Mouse (Mus musculus) spleen, adult 2 months (tissue): ENCODE results near the gene Serinc5. TPM values are rescaled to one million over a fixed set of nuclear protein-coding genes. Genes with fewer than 3 reads are reported as not detected.

ENCODE experiments used
- DNase-seq, 2 experiments: peaks; one replicate each; pipeline versions ENCODE4 v3.0.0 to v3.0.0-alpha.2; 2012 to 2021; ENCODE audit warnings: low spot score in 2 of 2, low read depth in 1 of 2
- H3K27ac ChIP-seq: fragments of 200-500 bp; 2 replicates; pipeline ENCODE4 v1.5.1; 2012; ENCODE audit warnings: low read length, inconsistent platforms; ENCODE audit not compliant: insufficient read depth
- H3K27me3 ChIP-seq: fragments of 200-500 bp; 2 replicates; pipeline ENCODE4 v1.6.1; 2012; ENCODE audit warnings: mild to moderate bottlenecking, moderate library complexity, low read length, inconsistent platforms; ENCODE audit not compliant: control insufficient read depth, insufficient read depth
- H3K36me3 ChIP-seq: fragments of 200-500 bp; 2 replicates; pipeline ENCODE4 v1.6.1; 2012; ENCODE audit warnings: mild to moderate bottlenecking, low read length, inconsistent platforms; ENCODE audit not compliant: control insufficient read depth, insufficient read depth
- H3K4me1 ChIP-seq: fragments of 200-500 bp; 2 replicates; pipeline ENCODE4 v1.6.1; 2011; ENCODE audit warnings: inconsistent platforms; ENCODE audit not compliant: control insufficient read depth, insufficient read depth, insufficient read length
- H3K4me3 ChIP-seq: fragments of 200-500 bp; 2 replicates; pipeline ENCODE4 v1.5.1; 2011; ENCODE audit warnings: mild to moderate bottlenecking, inconsistent platforms; ENCODE audit not compliant: insufficient read depth, insufficient read length; ENCODE audit errors: extremely low read depth
- CTCF ChIP-seq: fragments of 200-500 bp; IDR thresholded peaks from 2 replicates; pipeline ENCODE4 v1.5.1; 2011; ENCODE audit warnings: mild to moderate bottlenecking, inconsistent platforms; ENCODE audit not compliant: insufficient read depth, insufficient read length, insufficient replicate concordance; ENCODE audit errors: extremely low read depth
- POLR2A ChIP-seq: fragments of 200-500 bp; IDR thresholded peaks from 2 replicates; pipeline ENCODE4 v1.6.1; 2011; ENCODE audit warnings: low read depth, low read length, inconsistent platforms
- WGBS: fragments of 180-500 bp; shearing (Covaris S2); methylation state at CpG from one replicate; pipeline ENCODE4 v1.1.7; 2018; 5-methylcytosine and 5-hydroxymethylcytosine counted together
- polyA plus RNA-seq: library from polyadenylated mRNA; depleted of rRNA; stranded (reverse); fragments of >200 nt; gene quantifications from 2 replicates; pipeline ENCODE4 v1.2.3, GENCODE M21; 2012

Gene Serinc5
- polyA plus RNA-seq, 1 experiment = 16.4 TPM

GRCm38 (mm10) chr13:92635040-92635439 lies 24.1 kb downstream of the Serinc5 start:
- no peaks in the 10 kb centered on the region for H3K27me3 ChIP-seq
- H3K4me1 ChIP-seq = peaks cover 14% of the 10 kb centered on the region; the same call in 1 of the 2 replicates
- DNase-seq = no peak
- TF ChIP-seq CTCF = no peak
- TF ChIP-seq POLR2A = no peak
- 82% methylated on average over 2 of the region's 2 CpGs for WGBS
- H3K4me3 ChIP-seq = no peak overlapping the region
- H3K36me3 ChIP-seq = no peaks in the 10 kb centered on the region
- H3K27ac ChIP-seq = no peak overlapping the region

DNA sequence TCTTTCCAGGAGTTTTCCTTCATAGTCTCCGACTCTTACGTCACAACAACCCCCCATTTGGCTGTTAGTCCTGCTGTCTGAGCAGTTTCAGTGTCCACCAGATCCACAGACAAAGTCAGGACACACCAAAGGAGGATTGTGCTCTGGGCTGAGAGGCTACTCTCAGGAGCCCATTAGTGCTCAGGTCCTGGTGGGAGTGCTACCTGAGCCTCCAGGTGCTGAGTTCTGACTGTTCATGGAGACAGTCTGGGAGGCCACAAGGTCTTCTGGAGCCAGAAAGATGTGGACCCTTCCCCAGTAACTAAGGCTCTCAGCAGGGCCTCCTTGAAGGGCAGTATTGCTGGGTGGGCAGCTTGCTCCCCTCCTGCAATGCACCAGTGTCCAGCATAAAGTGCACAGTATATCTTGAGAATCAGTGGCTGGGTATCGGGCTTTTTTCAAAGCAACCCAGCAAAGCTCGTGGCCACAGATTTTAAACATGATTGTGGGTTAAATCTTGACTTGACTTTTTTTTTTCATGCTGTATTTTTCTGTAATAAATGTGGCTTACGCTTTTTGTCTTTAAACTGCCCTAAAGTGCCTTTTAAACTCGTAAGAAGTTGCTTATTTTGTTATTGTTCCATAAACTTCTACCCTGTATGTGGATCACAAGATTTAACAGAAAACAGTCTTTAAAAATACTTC lies 25.5 kb downstream of the Serinc5 start:
- Histone ChIP-seq H3K36me3 (no peaks in the 10 kb centered on the region), H3K4me3 (no peak overlapping the region), H3K4me1 (peaks cover 24% of the 10 kb centered on the region; the same call in 1 of the 2 replicates), H3K27me3 (no peaks in the 10 kb centered on the region), H3K27ac (no peak overlapping the region)
- 42% methylated on average over 6 of the region's 6 CpGs for WGBS
- no peak for TF ChIP-seq CTCF
- TF ChIP-seq POLR2A = no peak
- no peak for DNase-seq

DNA sequence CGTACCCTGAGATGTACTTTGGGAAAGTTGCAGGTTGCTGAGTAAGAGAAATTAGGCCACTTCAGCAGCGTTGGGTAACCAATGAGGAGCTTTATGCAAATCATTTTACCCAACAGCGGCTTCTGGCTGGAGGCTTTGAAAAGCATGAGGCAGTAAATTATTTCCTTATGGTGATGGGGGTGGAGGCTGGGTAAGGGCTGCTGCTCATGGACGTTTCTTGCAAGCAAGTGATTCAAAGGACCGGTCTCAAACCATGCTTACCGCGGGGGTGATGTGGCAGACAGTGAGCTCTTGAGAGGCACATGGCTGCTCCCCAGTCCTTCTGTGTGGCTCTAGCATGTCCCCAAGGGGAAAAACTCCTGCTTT lies 26.0 kb downstream of the Serinc5 start:
- DNase-seq = peak; percentile 43 to 51
- no peaks in the 10 kb centered on the region for H3K27me3 ChIP-seq
- no peak overlapping the region; the same call in 1 of the 2 replicates for H3K4me3 ChIP-seq
- peaks cover 25% of the 10 kb centered on the region; the same call in 1 of the 2 replicates for H3K4me1 ChIP-seq
- no peak overlapping the region for H3K27ac ChIP-seq
- TF ChIP-seq POLR2A = no peak
- TF ChIP-seq CTCF = no peak
- under 1% methylated on average over 7 of the region's 7 CpGs for WGBS
- no peaks in the 10 kb centered on the region for H3K36me3 ChIP-seq

- Histone ChIP-seq H3K27ac (peak overlapping the region; percentile 66), H3K27me3 (no peaks in the 10 kb centered on the region)
These were observed 28.5 kb downstream of the Serinc5 start for GRCm38 (mm10) chr13:92639093-92640014.

DNA sequence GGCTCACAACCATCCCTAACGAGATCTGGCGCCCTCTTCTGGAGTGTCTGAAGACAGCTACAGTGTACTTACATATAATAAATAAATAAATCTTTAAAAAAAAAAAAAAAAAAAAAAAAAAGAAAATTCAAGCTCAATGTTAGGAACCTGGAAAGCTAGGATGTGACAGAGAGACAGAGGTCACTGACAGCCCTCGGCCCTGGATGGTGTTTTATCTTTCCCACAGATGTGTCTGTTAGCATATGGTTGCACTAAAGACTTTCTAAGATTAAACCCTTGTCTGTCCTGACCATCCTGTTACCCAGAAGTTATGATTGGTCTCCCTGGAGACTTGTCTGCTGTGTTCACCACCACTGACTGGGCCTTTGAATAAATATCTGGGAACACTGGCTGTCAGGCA lies 33.3 kb downstream of the Serinc5 start:
- Histone ChIP-seq H3K4me3 (no peak overlapping the region), H3K27me3 (no peaks in the 10 kb centered on the region), H3K36me3 (no peaks in the 10 kb centered on the region), H3K27ac (no peak overlapping the region), H3K4me1 (peaks cover 16% of the 10 kb centered on the region; the same call in 1 of the 2 replicates)
- TF ChIP-seq CTCF (no peak), POLR2A (no peak)
- 86% methylated on average over 3 of the region's 3 CpGs for WGBS
- DNase-seq = no peak

More at GRCm38 (mm10) chr13:92639093-92640014, 28.5 kb downstream of the Serinc5 start:
- H3K4me1 ChIP-seq = peaks cover 28% of the 10 kb centered on the region; the same call in 1 of the 2 replicates
- H3K4me3 ChIP-seq = no peak overlapping the region
- TF ChIP-seq CTCF = no peak
- TF ChIP-seq POLR2A = no peak
- DNase-seq = peak; percentile 45 to 61
- H3K36me3 ChIP-seq = no peaks in the 10 kb centered on the region
- 28% methylated on average over 12 of the region's 12 CpGs for WGBS

DNA sequence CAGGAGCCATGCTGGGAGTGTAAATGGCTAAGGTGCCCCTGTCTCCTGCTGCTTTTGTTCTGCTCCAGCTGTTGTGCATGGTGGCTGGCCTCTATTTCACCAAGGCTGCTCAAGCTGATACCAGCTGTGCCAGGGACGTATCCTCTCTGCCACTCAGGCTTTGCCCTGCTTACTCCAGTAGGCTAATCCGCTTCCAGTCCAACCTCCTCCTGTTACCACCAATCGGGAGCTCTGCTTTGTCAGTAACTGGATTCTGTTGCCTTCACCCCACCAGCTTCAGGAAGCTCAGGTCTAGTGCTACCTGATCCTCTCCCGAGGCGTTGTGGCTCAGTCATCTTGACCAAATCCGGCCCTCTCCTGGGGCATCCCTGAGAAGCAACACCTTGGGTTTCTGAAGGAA lies 33.9 kb downstream of the Serinc5 start:
- no peak for TF ChIP-seq CTCF
- no peak for TF ChIP-seq POLR2A
- peaks cover 13% of the 10 kb centered on the region; the same call in 1 of the 2 replicates for H3K4me1 ChIP-seq
- WGBS = 97% methylated on average over 6 of the region's 6 CpGs
- no peak for DNase-seq
- H3K27me3 ChIP-seq = no peaks in the 10 kb centered on the region
- no peak overlapping the region for H3K4me3 ChIP-seq
- no peak overlapping the region for H3K27ac ChIP-seq
- H3K36me3 ChIP-seq = no peaks in the 10 kb centered on the region
